ENCODE assay signal across 23 mouse cellular contexts in genomic region chr11:109909801-109910200, GRCm38 (mm10).
DNase-seq lines count a peak whose midpoint lies in the region; ATAC-seq and TF ChIP-seq lines count a peak whose summit lies in the region.
"Had no signal": no experiment of that assay in that cellular context is flagged by ENCODE, and none has a peak within 500 bp of the region (broad histone marks: within the 10 kb centered on the region; RNA-seq: fewer than 3 reads in every experiment).

No protein-coding gene starts in this region.

- no peak overlapping the region for H3K9ac ChIP-seq in kidney, postnatal 0 days (ENCODE audit: low read depth, low read length)
- no peak overlapping the region for H3K9ac ChIP-seq in kidney, embryonic 14.5 days (ENCODE audit: low read depth, low read length)
- no peak overlapping the region for H3K9ac ChIP-seq in limb, embryonic 15.5 days
- H3K9ac ChIP-seq: forebrain, embryonic 12.5 days; hindbrain, embryonic 12.5 days; liver, embryonic 13.5 days; lung, embryonic 15.5 days; midbrain, embryonic 15.5 days; neural tube, embryonic 15.5 days had no signal

- H3K4me3 ChIP-seq in kidney, postnatal 0 days (replicated peaks; ENCODE audit: low read depth, low read length) = no peak overlapping the region
- H3K4me3 ChIP-seq in kidney, embryonic 14.5 days (ENCODE audit: low read length) = no peak overlapping the region
- no peak overlapping the region for H3K4me3 ChIP-seq in limb, embryonic 15.5 days
- H3K4me3 ChIP-seq: forebrain, embryonic 12.5 days; hindbrain, embryonic 12.5 days; liver, embryonic 13.5 days; lung, embryonic 15.5 days; midbrain, embryonic 15.5 days; neural tube, embryonic 15.5 days had no signal

- H3K4me1 ChIP-seq in kidney, postnatal 0 days (replicated peaks; ENCODE audit: insufficient read depth, low read length) = no peaks in the 10 kb centered on the region
- no peaks in the 10 kb centered on the region for H3K4me1 ChIP-seq in kidney, embryonic 14.5 days (ENCODE audit: control insufficient read depth, insufficient read depth, low read length)
- H3K4me1 ChIP-seq in limb, embryonic 15.5 days = peaks cover 3% of the 10 kb centered on the region; the same call in 1 of the 2 replicates
- H3K4me1 ChIP-seq: forebrain, embryonic 12.5 days; hindbrain, embryonic 12.5 days; liver, embryonic 13.5 days; lung, embryonic 15.5 days; midbrain, embryonic 15.5 days; neural tube, embryonic 15.5 days had no signal

- WGBS in kidney, postnatal 0 days = 43% methylated on average over 2 of the region's 2 CpGs
- 52% methylated on average over 2 of the region's 2 CpGs for WGBS in kidney, embryonic 14.5 days
- 25% methylated on average over 2 of the region's 2 CpGs for WGBS in limb, embryonic 15.5 days

- DNase-seq in embryo, embryonic 10 days (ENCODE audit: low spot score) = peak; percentile 37
- DNase-seq in embryo, embryonic 9.5 days (ENCODE audit: extremely low spot score) = no peak
- peak; percentile 41 for DNase-seq in kidney, postnatal 0 days (ENCODE audit: low spot score)
- DNase-seq in embryo, embryonic 10.5 days (ENCODE audit: low spot score) = peak; percentile 65
- DNase-seq in cerebellum, postnatal 4 days (ENCODE audit: low spot score in 2 of 2) = no peak
- no peak for DNase-seq in right cerebral cortex, postnatal 4 days
- DNase-seq: adrenal gland, postnatal 14 days; cerebellum, adult 18-20 months; cerebellum, postnatal 25 days; gastrocnemius, postnatal 36 days; heart, postnatal 14 days; kidney, postnatal 25 days; liver, embryonic 13.5 days; right cerebral cortex, postnatal 25 days had no signal

- H3K27me3 ChIP-seq in kidney, postnatal 0 days (ENCODE audit: insufficient read depth, low read length) = no peaks in the 10 kb centered on the region
- no peaks in the 10 kb centered on the region for H3K27me3 ChIP-seq in kidney, embryonic 14.5 days (ENCODE audit: control insufficient read depth, insufficient read depth, low read length)
- H3K27me3 ChIP-seq in limb, embryonic 15.5 days = no peaks in the 10 kb centered on the region
- H3K27me3 ChIP-seq: forebrain, embryonic 12.5 days; hindbrain, embryonic 12.5 days; liver, embryonic 13.5 days; lung, embryonic 15.5 days; midbrain, embryonic 15.5 days; neural tube, embryonic 15.5 days had no signal

- TF ChIP-seq CTCF in kidney, postnatal 0 days (IDR thresholded peaks at IDR 0.05; ENCODE audit: low read depth) = no peak

- no peaks in the 10 kb centered on the region for H3K36me3 ChIP-seq in kidney, postnatal 0 days (ENCODE audit: insufficient read depth, low read length)
- no peaks in the 10 kb centered on the region for H3K36me3 ChIP-seq in kidney, embryonic 14.5 days (ENCODE audit: control insufficient read depth, insufficient read depth, low read length)
- no peaks in the 10 kb centered on the region for H3K36me3 ChIP-seq in limb, embryonic 15.5 days
- H3K36me3 ChIP-seq: forebrain, embryonic 12.5 days; hindbrain, embryonic 12.5 days; liver, embryonic 13.5 days; lung, embryonic 15.5 days; midbrain, embryonic 15.5 days; neural tube, embryonic 15.5 days had no signal

- H3K4me2 ChIP-seq in kidney, postnatal 0 days (ENCODE audit: low read length) = no peak overlapping the region
- no peak overlapping the region for H3K4me2 ChIP-seq in kidney, embryonic 14.5 days (replicated peaks; ENCODE audit: low read depth, low read length)
- H3K4me2 ChIP-seq in limb, embryonic 15.5 days = no peak overlapping the region
- H3K4me2 ChIP-seq: forebrain, embryonic 12.5 days; heart, embryonic 11.5 days; hindbrain, embryonic 12.5 days; liver, embryonic 13.5 days; lung, embryonic 15.5 days; midbrain, embryonic 15.5 days; neural tube, embryonic 15.5 days had no signal

- H3K27ac ChIP-seq in kidney, postnatal 0 days = no peak overlapping the region
- H3K27ac ChIP-seq in kidney, embryonic 14.5 days (ENCODE audit: low read depth, low read length) = no peak overlapping the region
- H3K27ac ChIP-seq in limb, embryonic 15.5 days = peak overlapping the region; percentile 27; the same call in 1 of the 2 replicates
- H3K27ac ChIP-seq: forebrain, embryonic 12.5 days; hindbrain, embryonic 12.5 days; liver, embryonic 13.5 days; lung, embryonic 15.5 days; midbrain, embryonic 15.5 days; neural tube, embryonic 15.5 days; stomach, postnatal 0 days had no signal

- H3K9me3 ChIP-seq in kidney, postnatal 0 days (replicated peaks; ENCODE audit: low read length) = no peaks in the 10 kb centered on the region
- no peaks in the 10 kb centered on the region for H3K9me3 ChIP-seq in kidney, embryonic 14.5 days (ENCODE audit: control insufficient read depth, low read length)
- H3K9me3 ChIP-seq in limb, embryonic 15.5 days = no peaks in the 10 kb centered on the region
- H3K9me3 ChIP-seq: forebrain, embryonic 12.5 days; hindbrain, embryonic 12.5 days; liver, embryonic 13.5 days; lung, embryonic 15.5 days; midbrain, embryonic 15.5 days; neural tube, embryonic 15.5 days had no signal

- no peak for ATAC-seq in kidney, postnatal 0 days (replicated peaks; ENCODE audit: low FRiP score, low read depth)
- ATAC-seq in kidney, embryonic 14.5 days (ENCODE audit: low FRiP score, low TSS enrichment) = no peak
- ATAC-seq in limb, embryonic 15.5 days (ENCODE audit: insufficient number of reproducible peaks, low FRiP score, low TSS enrichment, low read depth) = 0 out of 2 replicates have a peak, but pooled peaks have one; percentile 24
- ATAC-seq: midbrain, embryonic 15.5 days had no signal

Comparison
In these comparisons a context has a peak if more than half of its experiments do, and no peak if none do; other contexts are left out.
1. DNase-seq: peak in embryo, embryonic 10 days (single experiment), kidney, postnatal 0 days (single experiment) and embryo, embryonic 10.5 days (single experiment); none in embryo, embryonic 9.5 days (single experiment), cerebellum, postnatal 4 days (0 of 2) and right cerebral cortex, postnatal 4 days (single experiment).